Mouse (Mus musculus) liver, adult 2 months (tissue): ENCODE data around the gene Eri3. TPM values are rescaled to one million over a fixed set of nuclear protein-coding genes. Genes with fewer than 3 reads are reported as not detected.

Source experiments
- DNase-seq: peaks from one replicate; pipeline ENCODE4 v3.0.0-alpha.2; 2011; ENCODE audit warnings: low read depth, low spot score; ENCODE audit errors: extremely low read depth
- H3K27ac ChIP-seq: fragments of 200-500 bp; replicated peaks from 2 replicates; pipeline ENCODE4 v1.5.1; 2012; ENCODE audit warnings: low read depth, mild to moderate bottlenecking, control low read depth, inconsistent platforms, low read length; ENCODE audit not compliant: insufficient read depth
- H3K27me3 ChIP-seq: fragments of 200-500 bp; 2 replicates; pipeline ENCODE4 v1.6.1; 2012; ENCODE audit warnings: mild to moderate bottlenecking, moderate library complexity, low read length, inconsistent platforms; ENCODE audit not compliant: control insufficient read depth, insufficient read depth
- H3K36me3 ChIP-seq: fragments of 200-500 bp; 2 replicates; pipeline ENCODE4 v1.6.1; 2012; ENCODE audit warnings: low read length, inconsistent platforms; ENCODE audit not compliant: control insufficient read depth, insufficient read depth
- H3K4me1 ChIP-seq: fragments of 200-500 bp; 2 replicates; pipeline ENCODE4 v1.6.1; 2011; ENCODE audit warnings: low read length; ENCODE audit not compliant: control insufficient read depth, insufficient read depth
- H3K4me3 ChIP-seq: fragments of 200-500 bp; 2 replicates; pipeline ENCODE4 v1.5.1; 2011; ENCODE audit warnings: low read depth, mild to moderate bottlenecking, control low read depth, low read length, moderate library complexity; ENCODE audit not compliant: insufficient read depth
- H3K79me2 ChIP-seq: fragments of 200-500 bp; 2 replicates; pipeline ENCODE4 v1.6.1; 2012; ENCODE audit warnings: inconsistent platforms, mild to moderate bottlenecking, low read length, moderate library complexity; ENCODE audit not compliant: control insufficient read depth, insufficient read depth
- H3K9ac ChIP-seq: fragments of 200-500 bp; 2 replicates; pipeline ENCODE4 v1.6.1; 2012; ENCODE audit warnings: low read depth, mild to moderate bottlenecking, control low read depth, inconsistent platforms, low read length
- CTCF ChIP-seq: fragments of 200-500 bp; IDR thresholded peaks from 2 replicates; pipeline ENCODE4 v1.5.1; 2011; ENCODE audit warnings: low read depth, low read length, control low read depth
- POLR2A ChIP-seq: fragments of 200-500 bp; IDR thresholded peaks from 2 replicates; pipeline ENCODE4 v1.6.1; 2011; ENCODE audit warnings: low read length, control low read depth; ENCODE audit not compliant: insufficient read depth; ENCODE audit errors: extremely low read depth
- WGBS: fragments of 180-500 bp; shearing (Covaris S2); methylation state at CpG from one replicate; pipeline ENCODE4 v1.1.7; 2018; 5-methylcytosine and 5-hydroxymethylcytosine counted together
- polyA plus RNA-seq: library from polyadenylated mRNA; depleted of rRNA; stranded (reverse); fragments of >200 nt; gene quantifications from 2 replicates; pipeline ENCODE4 v1.2.3, GENCODE M21; 2012; rRNA removed
- total RNA-seq: library from RNA; depleted of rRNA; stranded (reverse); fragments of >200 nt; gene quantifications from 2 replicates; pipeline ENCODE4 v1.2.3, GENCODE M21; 2014; rRNA removed

The Eri3 gene
- total and polyA plus RNA-seq, 2 experiments: 16.8 to 42.1 TPM

DNA sequence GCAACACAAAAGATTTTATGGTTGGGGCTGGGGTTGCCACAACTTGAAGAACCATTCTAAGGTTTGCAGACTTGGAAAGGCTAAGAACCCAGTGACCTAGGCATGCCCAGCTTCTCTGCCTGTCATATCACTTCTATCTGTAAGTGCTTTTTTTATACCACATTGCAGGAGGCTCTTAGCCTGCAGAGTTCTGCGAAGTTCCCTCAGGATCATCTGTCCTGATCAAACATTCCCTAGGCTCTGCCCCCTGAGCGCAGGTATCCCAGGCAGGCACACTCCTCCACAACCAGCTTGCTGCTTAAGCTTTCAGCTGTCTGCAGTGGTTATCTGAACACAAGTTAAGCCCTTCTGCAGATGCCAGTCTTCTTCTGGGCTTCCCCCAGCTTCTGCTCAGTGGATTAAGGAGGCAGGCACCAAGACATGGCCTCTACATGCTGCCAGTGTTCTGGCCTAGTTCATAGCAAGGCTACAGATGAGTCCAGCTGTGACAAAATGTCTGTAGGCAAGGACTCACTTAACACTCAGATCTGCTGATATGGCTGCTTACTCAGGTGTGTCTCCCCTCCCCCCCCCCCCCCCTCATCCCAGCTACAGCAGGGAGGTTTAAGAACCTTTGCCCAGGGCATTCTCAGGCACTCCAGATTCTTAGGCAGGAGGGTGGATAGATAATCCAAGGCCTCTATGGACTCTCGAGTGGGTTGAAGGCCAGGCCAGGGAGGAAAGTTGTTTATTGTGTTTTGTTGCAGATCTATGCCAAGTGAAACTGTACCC lies 158.8 kb downstream of the Eri3 start:
- WGBS: 68% methylated on average over 3 of the region's 3 CpGs
- H3K4me1 ChIP-seq: no peaks in the 10 kb centered on the region
- H3K79me2 ChIP-seq: no peaks in the 10 kb centered on the region
- H3K27me3 ChIP-seq: no peaks in the 10 kb centered on the region; the same call in 1 of the 2 replicates
- no peak overlapping the region for H3K9ac ChIP-seq
- H3K36me3 ChIP-seq: no peaks in the 10 kb centered on the region
- DNase-seq: no peak
- no peak for TF ChIP-seq CTCF
- no peak for TF ChIP-seq POLR2A
- H3K27ac ChIP-seq: no peak overlapping the region
- H3K4me3 ChIP-seq: no peak overlapping the region

DNA sequence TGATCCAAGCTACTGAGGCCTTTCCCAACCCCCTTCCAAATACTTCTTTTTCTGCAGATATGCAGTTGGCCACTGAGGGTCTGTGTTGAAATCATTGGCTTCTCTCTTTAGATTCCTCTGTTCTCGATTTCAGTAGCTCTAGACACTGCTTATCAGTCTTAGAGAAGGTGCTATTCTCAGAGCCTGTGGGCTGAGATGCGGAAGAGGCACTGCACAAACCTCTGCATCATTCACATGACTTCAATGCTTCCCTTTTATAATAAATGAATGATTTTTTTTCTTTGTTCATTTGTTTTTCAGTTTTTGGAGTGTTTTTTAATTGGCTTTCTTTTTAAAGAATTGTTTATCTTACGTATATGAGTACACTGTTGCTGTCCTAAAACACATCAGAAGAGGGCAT lies 162.1 kb downstream of the Eri3 start:
- Histone ChIP-seq H3K9ac (no peak overlapping the region), H3K79me2 (no peaks in the 10 kb centered on the region), H3K27ac (no peak overlapping the region), H3K36me3 (no peaks in the 10 kb centered on the region), H3K4me1 (no peaks in the 10 kb centered on the region), H3K27me3 (no peaks in the 10 kb centered on the region), H3K4me3 (no peak overlapping the region)
- DNase-seq: no peak
- TF ChIP-seq POLR2A (no peak), CTCF (no peak)
- 84% methylated on average over 3 of the region's 3 CpGs for WGBS

DNA sequence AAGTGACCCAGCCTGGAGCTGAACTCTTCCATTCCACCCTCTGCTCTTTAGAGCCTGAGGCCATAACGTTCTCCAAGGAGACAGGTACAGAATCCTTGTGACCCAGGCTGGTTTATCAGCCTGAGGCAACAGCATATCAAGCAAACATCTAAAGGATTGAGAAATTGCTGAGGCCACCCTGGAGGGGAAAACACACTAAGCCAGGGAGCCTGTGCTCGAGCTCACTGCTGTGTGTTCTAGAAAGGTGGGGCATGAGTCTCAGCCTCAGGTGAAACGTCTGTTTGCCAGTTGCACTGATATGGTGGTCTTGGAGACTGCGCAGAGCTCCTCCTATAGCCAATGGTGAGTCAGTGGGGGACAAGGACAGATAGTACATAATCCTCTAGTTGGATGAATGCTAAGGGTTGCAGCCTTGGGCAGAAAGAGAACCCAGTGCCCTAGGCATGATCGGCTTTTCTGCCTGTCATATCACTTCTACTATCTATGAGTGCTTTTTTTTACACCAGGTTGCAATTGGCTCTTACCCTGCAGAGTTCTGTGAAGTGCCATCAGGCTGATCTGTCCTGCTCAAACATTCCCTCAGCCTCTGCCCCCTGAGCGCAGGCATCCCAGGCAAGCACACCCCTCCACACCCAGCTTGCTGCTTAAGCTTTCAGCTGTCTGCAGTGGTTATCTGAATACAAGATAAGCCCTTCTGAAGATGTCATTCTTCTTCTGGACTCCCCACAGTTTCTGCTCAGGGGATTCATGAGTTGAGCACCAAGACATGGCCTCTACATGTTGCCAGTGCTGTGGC lies 163.3 kb downstream of the Eri3 start:
- Histone ChIP-seq H3K79me2 (no peaks in the 10 kb centered on the region), H3K36me3 (no peaks in the 10 kb centered on the region), H3K4me3 (no peak overlapping the region), H3K4me1 (no peaks in the 10 kb centered on the region), H3K9ac (no peak overlapping the region), H3K27ac (no peak overlapping the region), H3K27me3 (no peaks in the 10 kb centered on the region)
- no peak for TF ChIP-seq CTCF
- TF ChIP-seq POLR2A: no peak
- no peak for DNase-seq
- WGBS: 79% methylated on average over 6 of the region's 6 CpGs

Other genes with a start within 250 kb of the Eri3 start
- gene Rnf220, start 53.3 kb upstream of the Eri3 start, total RNA-seq: 13.3 and 13.4 TPM in 2 replicates
- gene Rnf220, start 53.3 kb upstream of the Eri3 start, polyA plus RNA-seq: 26.1 and 31.0 TPM in 2 replicates
- 16.7 and 16.8 TPM in 2 replicates for gene Dmap1, start 131.9 kb downstream of the Eri3 start, total RNA-seq
- gene Dmap1, start 131.9 kb downstream of the Eri3 start, polyA plus RNA-seq: 11.3 and 13.3 TPM in 2 replicates
- gene Gm12845, start 174.0 kb downstream of the Eri3 start, total RNA-seq: not detected in 2 replicates
- not detected in 2 replicates for gene Gm12845, start 174.0 kb downstream of the Eri3 start, polyA plus RNA-seq
- gene Klf17, start 215.3 kb downstream of the Eri3 start, total RNA-seq: not detected in 2 replicates
- not detected in 2 replicates for gene Klf17, start 215.3 kb downstream of the Eri3 start, polyA plus RNA-seq